Mouse (Mus musculus) midbrain, embryonic 12.5 days (tissue): ENCODE measurements around the gene Tha1. TPM values are rescaled to one million over a fixed set of nuclear protein-coding genes. Genes with fewer than 3 reads are reported as not detected.

Experiments used
- ATAC-seq: fragments of 200-750 bp; cut with Nextera tagmentation; 2 replicates; pipeline ENCODE4 v1.8.0; 2017; ENCODE audit warnings: low read depth, moderate TSS enrichment, moderate library complexity; ENCODE audit not compliant: low FRiP score
- H3K27ac ChIP-seq: fragments of 300-500 bp; sonication (generic); replicated peaks from 2 replicates; pipeline ENCODE4 v1.5.1; 2016; ENCODE audit warnings: mild to moderate bottlenecking
- H3K27me3 ChIP-seq: fragments of 300-500 bp; sonication (generic); 2 replicates; pipeline ENCODE4 v1.6.1; 2016; ENCODE audit warnings: mild to moderate bottlenecking
- H3K36me3 ChIP-seq: fragments of 300-500 bp; sonication (generic); 2 replicates; pipeline ENCODE4 v1.6.1; 2016
- H3K4me1 ChIP-seq: fragments of 300-500 bp; sonication (generic); 2 replicates; pipeline ENCODE4 v1.6.1; 2016
- H3K4me2 ChIP-seq: fragments of 300-500 bp; sonication (generic); replicated peaks from 2 replicates; pipeline ENCODE4 v1.6.1; 2016; ENCODE audit warnings: mild to moderate bottlenecking, moderate library complexity
- H3K4me3 ChIP-seq: fragments of 300-500 bp; sonication (generic); 2 replicates; pipeline ENCODE4 v1.5.1; 2016; ENCODE audit warnings: mild to moderate bottlenecking
- H3K9ac ChIP-seq: fragments of 300-500 bp; sonication (generic); replicated peaks from 2 replicates; pipeline ENCODE4 v1.6.1; 2016; ENCODE audit warnings: mild to moderate bottlenecking, moderate library complexity
- H3K9me3 ChIP-seq: fragments of 300-500 bp; sonication (generic); 2 replicates; pipeline ENCODE4 v1.6.1; 2016; ENCODE audit warnings: mild to moderate bottlenecking
- WGBS: fragments of 180-500 bp; shearing (Covaris S2); methylation state at CpG from one replicate; pipeline ENCODE4 v1.1.7; 2016; 5-methylcytosine and 5-hydroxymethylcytosine counted together
- polyA plus RNA-seq: library from polyadenylated mRNA; unstranded; fragments of >200 nt; fragmentation: Nextera tagmentation; extraction: Ambion mirVana; gene quantifications from 2 replicates; pipeline ENCODE4 v1.2.1, GENCODE M21; 2016

Gene Tha1
- polyA plus RNA-seq, 1 experiment from 2014 or later = 3.1 TPM

DNA sequence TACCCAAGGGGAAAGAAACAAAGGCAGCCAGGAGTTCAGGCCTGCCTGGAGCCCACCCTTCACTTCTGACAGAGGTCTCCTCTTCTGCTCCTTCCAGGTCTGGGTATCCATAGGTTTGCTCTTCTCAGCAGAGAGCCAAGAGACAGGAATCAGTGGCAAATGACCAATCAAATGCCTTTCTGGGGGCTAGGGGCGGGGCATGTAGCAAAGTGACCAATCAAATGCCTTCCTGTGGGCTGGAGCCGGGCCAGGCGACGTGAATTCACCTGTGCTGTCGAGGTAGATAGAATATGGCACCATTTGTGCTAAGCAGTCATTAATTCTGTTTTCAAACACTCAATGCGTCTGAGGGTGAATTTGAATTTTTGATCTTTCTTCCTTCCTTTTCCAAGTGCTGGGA, 18.9 kb upstream of the Tha1 start:
- Histone ChIP-seq H3K4me2 (no peak overlapping the region), H3K4me1 (peaks cover 32% of the 10 kb centered on the region), H3K27ac (no peak overlapping the region), H3K36me3 (no peaks in the 10 kb centered on the region), H3K4me3 (no peak overlapping the region), H3K9ac (no peak overlapping the region), H3K9me3 (no peaks in the 10 kb centered on the region), H3K27me3 (peaks cover 46% of the 10 kb centered on the region)
- WGBS = 60% methylated on average over 6 of the region's 6 CpGs
- no peak for ATAC-seq

DNA sequence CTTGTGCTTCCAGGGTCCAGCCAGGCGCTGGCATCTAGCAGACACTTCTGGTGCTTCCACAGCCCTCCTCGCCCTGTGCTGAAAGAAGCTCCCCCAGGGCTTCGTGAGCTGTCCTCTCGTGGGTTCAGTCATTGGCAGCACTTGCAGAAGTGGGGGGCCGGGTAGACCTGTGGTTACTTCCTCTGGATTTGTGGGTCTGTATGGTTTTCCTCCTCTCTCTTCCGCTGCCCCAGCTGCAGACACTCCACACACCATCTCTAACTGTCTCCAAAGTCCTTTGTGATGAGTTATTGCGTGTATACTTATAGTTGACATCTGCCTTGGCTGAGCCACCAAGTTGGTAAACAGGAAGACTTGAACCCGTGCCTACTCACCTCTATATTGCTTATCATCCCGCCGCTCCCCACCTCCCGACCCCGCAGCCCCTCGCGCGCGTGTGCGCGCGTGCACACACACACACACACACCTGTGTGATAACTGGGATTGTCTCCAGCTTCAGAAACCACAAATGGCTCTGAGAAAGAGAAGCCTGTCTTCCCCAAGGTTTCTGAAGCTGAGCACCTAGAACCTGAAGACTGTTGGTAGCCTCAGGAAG, 18.4 kb upstream of the Tha1 start:
- Histone ChIP-seq H3K9me3 (no peaks in the 10 kb centered on the region), H3K4me3 (no peak overlapping the region), H3K9ac (no peak overlapping the region), H3K27ac (0 out of 2 replicates have a peak overlapping the region, but pooled peaks have one; percentile 11), H3K36me3 (no peaks in the 10 kb centered on the region), H3K4me2 (no peak overlapping the region), H3K27me3 (peaks cover 47% of the 10 kb centered on the region), H3K4me1 (peaks cover 32% of the 10 kb centered on the region)
- no peak for ATAC-seq
- WGBS = 96% methylated on average over 19 of the region's 19 CpGs

GRCm38 (mm10) chr11:117890519-117891282, 17.4 kb upstream of the Tha1 start:
- peak; percentile 28; the same call in 1 of the 2 replicates for ATAC-seq
- Histone ChIP-seq H3K4me3 (no peak overlapping the region), H3K9me3 (no peaks in the 10 kb centered on the region), H3K27me3 (peaks cover 54% of the 10 kb centered on the region), H3K36me3 (no peaks in the 10 kb centered on the region), H3K9ac (peak overlapping the region; percentile 26; the same call in 1 of the 2 replicates), H3K4me1 (peaks cover 32% of the 10 kb centered on the region), H3K27ac (peak overlapping the region; percentile 80), H3K4me2 (peak overlapping the region; percentile 56)
- 21% methylated on average over 13 of the region's 13 CpGs for WGBS

GRCm38 (mm10) chr11:117889887-117890340, 16.6 kb upstream of the Tha1 start:
- peak; percentile 57 for ATAC-seq
- Histone ChIP-seq H3K4me1 (peaks cover 32% of the 10 kb centered on the region), H3K36me3 (no peaks in the 10 kb centered on the region), H3K9me3 (no peaks in the 10 kb centered on the region), H3K4me3 (no peak overlapping the region), H3K9ac (0 out of 2 replicates have a peak overlapping the region, but pooled peaks have one; percentile 26), H3K27me3 (peaks cover 58% of the 10 kb centered on the region), H3K4me2 (peak overlapping the region; percentile 56), H3K27ac (peak overlapping the region; percentile 80)
- WGBS = 3% methylated on average over 11 of the region's 11 CpGs

GRCm38 (mm10) chr11:117888853-117889822, 15.9 kb upstream of the Tha1 start:
- WGBS = 1% methylated on average over 33 of the region's 33 CpGs
- H3K4me1 ChIP-seq = peaks cover 32% of the 10 kb centered on the region
- peak overlapping the region; percentile 20 for H3K9ac ChIP-seq
- H3K36me3 ChIP-seq = no peaks in the 10 kb centered on the region
- H3K27me3 ChIP-seq = peaks cover 60% of the 10 kb centered on the region
- H3K9me3 ChIP-seq = no peaks in the 10 kb centered on the region
- H3K4me3 ChIP-seq = peak overlapping the region; percentile 29
- peak overlapping the region; percentile 80 for H3K27ac ChIP-seq
- peak; percentile 56 for ATAC-seq
- peak overlapping the region; percentile 56 for H3K4me2 ChIP-seq

GRCm38 (mm10) chr11:117888168-117888852, 15.0 kb upstream of the Tha1 start:
- H3K27ac ChIP-seq = peak overlapping the region; percentile 80
- peaks cover 32% of the 10 kb centered on the region for H3K4me1 ChIP-seq
- 0 out of 2 replicates have a peak overlapping the region, but pooled peaks have one; percentile 20 for H3K9ac ChIP-seq
- peak; percentile 23; the same call in 1 of the 2 replicates for ATAC-seq
- H3K4me2 ChIP-seq = peak overlapping the region; percentile 56
- peaks cover 60% of the 10 kb centered on the region for H3K27me3 ChIP-seq
- H3K36me3 ChIP-seq = no peaks in the 10 kb centered on the region
- peak overlapping the region; percentile 29 for H3K4me3 ChIP-seq
- 12% methylated on average over 20 of the region's 20 CpGs for WGBS
- no peaks in the 10 kb centered on the region for H3K9me3 ChIP-seq

DNA sequence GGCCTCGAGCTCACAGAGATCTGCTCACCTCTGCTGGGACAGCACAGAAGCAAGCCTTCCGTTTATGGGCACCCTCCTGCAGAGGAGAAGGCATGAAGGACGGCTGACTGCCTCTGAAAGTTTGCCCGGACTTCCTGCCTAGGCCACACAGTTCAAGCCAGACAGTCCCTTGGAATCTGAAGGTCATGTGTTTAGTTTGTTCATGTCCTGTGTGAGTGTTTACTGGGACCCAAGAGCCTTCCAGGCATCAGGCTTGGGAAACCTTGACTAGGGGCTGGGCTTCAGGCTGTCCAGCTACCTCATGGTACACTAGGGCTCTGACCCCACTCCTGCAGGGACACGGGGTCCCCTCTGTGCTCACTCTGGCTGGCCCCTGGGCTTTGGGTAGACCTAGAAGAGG, 12.7 kb upstream of the Tha1 start:
- Histone ChIP-seq H3K9me3 (no peaks in the 10 kb centered on the region), H3K27me3 (peaks cover 48% of the 10 kb centered on the region), H3K4me1 (peaks cover 34% of the 10 kb centered on the region), H3K4me3 (no peak overlapping the region), H3K36me3 (no peaks in the 10 kb centered on the region), H3K4me2 (no peak overlapping the region), H3K9ac (no peak overlapping the region), H3K27ac (no peak overlapping the region)
- WGBS = 76% methylated on average over 5 of the region's 5 CpGs
- no peak for ATAC-seq

DNA sequence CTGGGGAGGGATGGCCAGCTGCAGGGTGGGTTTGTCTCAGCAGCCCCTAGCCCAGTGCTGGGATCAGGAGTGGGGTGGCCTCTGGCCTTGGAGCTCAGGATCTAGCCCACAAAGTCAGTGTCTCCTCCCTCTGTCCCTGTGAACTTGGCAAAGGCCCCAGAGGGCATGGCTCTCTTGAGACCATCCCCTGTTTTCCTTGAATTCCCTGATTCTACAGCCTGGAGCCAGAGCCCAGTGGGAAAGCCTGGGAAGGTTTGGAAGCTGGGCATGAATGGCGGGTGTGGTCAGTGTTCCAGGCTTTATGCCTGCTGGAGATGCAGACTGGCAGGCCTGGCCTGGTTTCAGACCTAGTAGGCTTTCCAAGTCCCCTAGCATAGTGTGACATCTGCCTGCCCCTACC, 8.9 kb upstream of the Tha1 start:
- Histone ChIP-seq H3K27me3 (peaks cover 44% of the 10 kb centered on the region), H3K9me3 (no peaks in the 10 kb centered on the region), H3K4me2 (no peak overlapping the region), H3K36me3 (no peaks in the 10 kb centered on the region), H3K4me1 (peaks cover 21% of the 10 kb centered on the region), H3K9ac (no peak overlapping the region), H3K4me3 (no peak overlapping the region), H3K27ac (no peak overlapping the region)
- ATAC-seq = no peak
- 71% methylated on average over 1 of the region's 1 CpGs for WGBS

DNA sequence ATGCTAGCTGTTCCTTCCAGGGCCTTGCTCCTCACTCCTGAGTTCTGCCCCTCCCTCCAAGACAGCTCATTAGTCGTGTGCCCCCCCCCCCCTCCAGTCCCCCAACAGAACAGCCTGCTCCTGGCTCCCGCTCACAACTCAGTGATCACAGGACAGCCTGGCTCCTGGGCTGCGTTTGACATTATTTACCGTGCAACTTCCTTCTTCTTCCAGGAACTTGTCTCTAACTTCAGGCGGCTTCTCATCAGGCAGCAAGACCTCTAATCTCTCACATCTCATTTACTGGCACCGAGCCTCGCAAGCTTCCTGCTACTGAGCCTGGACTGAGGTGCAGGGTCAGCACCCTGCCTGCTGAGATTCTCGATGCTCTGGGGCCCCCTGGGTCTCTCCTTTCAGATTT, 8.5 kb upstream of the Tha1 start:
- Histone ChIP-seq H3K27ac (no peak overlapping the region), H3K9me3 (no peaks in the 10 kb centered on the region), H3K36me3 (no peaks in the 10 kb centered on the region), H3K4me1 (peaks cover 21% of the 10 kb centered on the region), H3K4me3 (no peak overlapping the region), H3K27me3 (peaks cover 44% of the 10 kb centered on the region), H3K9ac (no peak overlapping the region), H3K4me2 (no peak overlapping the region)
- ATAC-seq = no peak
- 15% methylated on average over 8 of the region's 8 CpGs for WGBS

DNA sequence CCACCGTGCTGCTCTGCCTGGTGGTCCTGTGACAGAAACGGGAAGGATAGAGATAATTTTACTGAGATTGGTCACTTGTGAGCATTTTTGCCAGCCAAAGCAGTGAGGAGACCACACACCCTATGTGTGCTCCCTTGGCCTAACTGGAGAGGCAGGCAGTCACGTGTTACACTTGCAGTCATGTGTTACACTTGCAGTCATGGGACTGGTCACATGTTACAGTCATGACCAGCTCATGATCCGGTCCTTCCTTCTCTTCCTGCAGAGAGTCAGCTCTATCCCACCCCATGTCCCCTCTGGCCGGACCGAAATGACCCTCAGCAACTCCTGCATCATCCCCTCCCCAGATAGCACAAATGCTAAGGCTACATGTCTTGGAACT, 7.7 kb upstream of the Tha1 start:
- H3K36me3 ChIP-seq = no peaks in the 10 kb centered on the region
- no peak overlapping the region for H3K27ac ChIP-seq
- H3K27me3 ChIP-seq = peaks cover 38% of the 10 kb centered on the region
- no peak overlapping the region for H3K9ac ChIP-seq
- 85% methylated on average over 6 of the region's 6 CpGs for WGBS
- peaks cover 22% of the 10 kb centered on the region for H3K4me1 ChIP-seq
- H3K4me3 ChIP-seq = no peak overlapping the region
- no peak overlapping the region for H3K4me2 ChIP-seq
- no peak for ATAC-seq
- no peaks in the 10 kb centered on the region for H3K9me3 ChIP-seq

DNA sequence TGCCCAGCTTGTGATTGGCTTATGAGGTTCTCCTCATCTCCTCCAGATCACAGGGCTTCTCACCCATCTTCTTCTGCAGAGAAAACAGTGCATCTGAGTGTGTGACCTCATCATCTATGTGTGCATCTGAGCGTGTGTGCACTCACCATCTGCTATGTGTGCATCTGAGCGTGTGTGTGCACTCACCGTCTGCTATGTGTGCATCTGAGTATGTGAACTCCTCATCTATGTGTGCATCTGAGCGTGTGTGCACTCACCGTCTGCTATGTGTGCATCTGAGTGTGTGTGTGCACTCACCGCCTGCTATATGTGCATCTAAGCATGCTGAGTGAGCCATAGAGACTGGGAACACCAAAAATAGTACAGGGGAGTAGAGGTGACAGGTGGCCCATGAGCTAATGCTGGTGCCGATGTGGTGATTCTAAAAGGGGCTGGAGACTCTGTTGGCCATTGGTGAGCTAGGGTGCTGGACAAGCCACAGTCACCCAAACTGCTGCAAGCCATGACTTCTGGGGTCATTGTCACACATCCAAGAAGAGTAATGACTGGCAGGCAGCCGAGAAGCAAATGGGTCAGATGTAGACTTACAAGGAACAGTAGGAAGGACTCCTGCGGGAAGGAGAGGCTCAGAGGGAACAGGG, 7.2 kb upstream of the Tha1 start:
- H3K27me3 ChIP-seq = peaks cover 34% of the 10 kb centered on the region
- H3K9me3 ChIP-seq = no peaks in the 10 kb centered on the region
- H3K36me3 ChIP-seq = no peaks in the 10 kb centered on the region
- WGBS = 90% methylated on average over 9 of the region's 9 CpGs
- no peak overlapping the region for H3K4me2 ChIP-seq
- ATAC-seq = no peak
- H3K4me3 ChIP-seq = no peak overlapping the region
- no peak overlapping the region for H3K27ac ChIP-seq
- no peak overlapping the region for H3K9ac ChIP-seq
- H3K4me1 ChIP-seq = peaks cover 26% of the 10 kb centered on the region
